Mouse (Mus musculus) bone marrow, adult 2 months (tissue): ENCODE measurements around the gene Cdc45. TPM values are rescaled to one million over a fixed set of nuclear protein-coding genes. Genes with fewer than 3 reads are reported as not detected.
A peak's percentile ranks its signal among the peaks of the same experiment; 100 is the strongest.

Experiments used
- H3K27ac ChIP-seq: fragments of 200-500 bp; 2 replicates; pipeline ENCODE4 v1.5.1; 2012; ENCODE audit warnings: low read depth, mild to moderate bottlenecking, control low read depth, inconsistent platforms, low read length; ENCODE audit not compliant: control insufficient read depth, poor library complexity, insufficient read depth
- H3K4me1 ChIP-seq: fragments of 200-500 bp; 2 replicates; pipeline ENCODE4 v1.6.1; 2011; ENCODE audit warnings: low read length; ENCODE audit not compliant: control insufficient read depth, insufficient read depth
- H3K4me3 ChIP-seq: fragments of 200-500 bp; replicated peaks from 2 replicates; pipeline ENCODE3; 2011; ENCODE audit warnings: mild to moderate bottlenecking, low read depth, low read length, control low read depth; ENCODE audit not compliant: control insufficient read depth
- CTCF ChIP-seq: fragments of 200-500 bp; IDR thresholded peaks from 2 replicates; pipeline ENCODE4 v1.5.1; 2011; ENCODE audit warnings: low read length, control low read depth; ENCODE audit not compliant: control insufficient read depth, insufficient read depth
- POLR2A ChIP-seq: fragments of 200-500 bp; IDR thresholded peaks from 2 replicates; pipeline ENCODE4 v1.6.1; 2011; ENCODE audit warnings: low read depth, mild to moderate bottlenecking, control low read depth, low read length, borderline replicate concordance; ENCODE audit not compliant: control insufficient read depth
- WGBS: fragments of 180-500 bp; shearing (Covaris S2); methylation state at CpG from one replicate; pipeline ENCODE4 v1.1.7; 2018; 5-methylcytosine and 5-hydroxymethylcytosine counted together
- polyA plus RNA-seq: library from polyadenylated mRNA; stranded (reverse); fragments of >200 nt; gene quantifications from 2 replicates; pipeline ENCODE4 v1.2.4, GENCODE M21; 2011; ENCODE audit warnings: low replicate concordance; ENCODE audit not compliant: missing spikeins, insufficient read depth, insufficient read length

The Cdc45 gene
- polyA plus RNA-seq, 1 experiment: 34.5 TPM

DNA sequence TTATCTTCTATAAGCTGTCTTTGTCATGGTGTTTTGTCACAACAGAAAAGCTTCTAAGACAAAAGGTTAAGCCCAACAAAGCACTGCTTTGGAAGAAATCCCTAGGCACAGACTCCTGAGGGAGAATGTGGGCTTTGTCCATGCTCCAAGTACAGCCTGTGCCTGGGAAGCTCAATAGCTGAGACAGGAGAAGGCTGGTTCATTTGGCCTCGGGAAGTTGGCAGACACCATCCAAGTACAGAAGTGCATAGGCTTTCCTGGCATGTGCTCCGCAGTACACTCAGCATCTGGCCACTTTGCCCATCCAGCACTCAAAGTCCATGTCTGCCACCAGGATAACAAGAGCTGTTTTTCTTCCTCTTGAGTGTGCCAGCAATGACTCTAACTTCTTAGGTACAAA, 6.0 kb downstream of the Cdc45 start:
- WGBS: 94% methylated on average over 2 of the region's 2 CpGs
- TF ChIP-seq POLR2A (no peak), CTCF (no peak)
- Histone ChIP-seq H3K4me3 (no peak overlapping the region), H3K4me1 (no peaks in the 10 kb centered on the region; the same call in none of the 2 replicates), H3K27ac (no peak overlapping the region)

GRCm38 (mm10) chr16:18798841-18799240, 12.9 kb downstream of the Cdc45 start:
- no peak overlapping the region for H3K4me3 ChIP-seq
- no peak for TF ChIP-seq POLR2A
- TF ChIP-seq CTCF: 0 out of 2 replicates have a peak, but pooled peaks have one; percentile 12
- 91% methylated on average over 2 of the region's 2 CpGs for WGBS
- no peak overlapping the region for H3K27ac ChIP-seq
- H3K4me1 ChIP-seq: no peaks in the 10 kb centered on the region

DNA sequence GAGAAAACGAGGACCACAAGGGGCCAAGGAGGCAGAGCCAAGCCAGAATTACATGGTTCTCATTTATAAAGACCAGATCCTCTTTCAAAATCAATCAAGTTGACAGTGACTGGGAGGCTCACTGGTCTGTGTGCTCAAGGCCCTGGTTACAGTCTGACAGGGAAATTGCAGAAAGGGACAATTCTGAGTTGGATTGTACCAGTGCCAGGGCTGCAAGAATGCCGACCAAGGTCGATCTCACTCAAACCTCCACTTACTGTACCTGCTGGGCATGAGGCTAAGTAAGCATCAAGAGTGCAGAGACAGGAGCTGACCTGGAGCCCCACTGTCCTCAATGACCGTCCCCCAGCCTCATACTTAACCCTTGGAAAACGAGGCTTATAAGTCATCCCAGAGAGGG, 13.6 kb downstream of the Cdc45 start:
- TF ChIP-seq CTCF: no peak
- no peak for TF ChIP-seq POLR2A
- no peaks in the 10 kb centered on the region for H3K4me1 ChIP-seq
- no peak overlapping the region for H3K4me3 ChIP-seq
- 91% methylated on average over 5 of the region's 5 CpGs for WGBS
- no peak overlapping the region for H3K27ac ChIP-seq

DNA sequence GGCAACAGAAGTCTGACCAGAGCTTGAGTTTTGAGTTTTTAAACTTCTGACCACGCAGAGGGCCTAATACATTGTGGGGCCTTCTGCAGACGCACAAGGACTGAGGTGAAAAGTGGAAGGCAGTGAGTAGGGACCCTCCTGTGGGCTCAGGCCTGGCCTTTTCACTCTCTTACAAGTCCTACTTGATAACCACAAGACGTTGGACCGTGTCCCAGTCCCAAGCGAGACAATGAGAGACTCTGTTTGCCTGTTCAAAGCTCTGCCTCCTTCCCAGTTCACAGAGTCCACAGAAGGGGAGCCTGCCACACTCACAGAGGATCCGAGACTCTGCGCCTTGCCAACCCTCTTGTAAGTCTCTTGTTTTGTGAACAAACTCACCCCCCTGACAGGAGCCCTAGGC, 15.1 kb downstream of the Cdc45 start:
- H3K4me1 ChIP-seq: no peaks in the 10 kb centered on the region
- no peak overlapping the region for H3K27ac ChIP-seq
- TF ChIP-seq POLR2A: no peak
- no peak for TF ChIP-seq CTCF
- WGBS: 87% methylated on average over 7 of the region's 7 CpGs
- no peak overlapping the region for H3K4me3 ChIP-seq

DNA sequence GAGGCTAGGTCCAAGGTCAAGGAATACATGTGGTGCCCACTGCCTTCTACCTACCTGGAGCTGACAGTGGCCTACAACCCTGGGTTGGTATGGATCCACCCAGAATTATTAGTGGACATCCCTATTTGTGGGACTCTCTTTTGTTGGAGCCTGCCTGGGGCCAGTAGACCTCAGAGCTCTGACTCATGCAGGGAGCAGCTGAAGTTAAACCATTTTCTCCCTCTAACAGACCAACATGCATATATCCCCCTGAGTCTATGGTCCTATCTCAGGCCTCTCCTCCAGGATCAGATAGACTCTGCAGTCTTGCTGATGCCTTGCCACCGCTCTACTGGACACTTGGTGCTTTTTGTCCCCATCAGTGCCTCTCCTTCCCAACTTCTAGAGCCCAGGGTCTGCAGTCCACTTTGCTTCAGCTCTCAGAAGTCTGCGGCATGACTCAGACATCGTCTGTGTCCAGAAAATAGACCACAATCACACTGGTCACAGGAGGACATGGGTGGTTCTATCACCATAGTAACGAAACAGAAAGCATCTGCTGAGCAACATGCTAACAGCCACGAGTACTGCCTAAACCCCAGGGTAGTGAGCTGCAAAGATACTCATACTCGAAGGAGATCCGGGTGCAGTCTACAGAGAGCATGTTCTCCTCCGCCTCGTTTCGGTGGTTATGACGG, 16.4 kb downstream of the Cdc45 start:
- no peak overlapping the region for H3K27ac ChIP-seq
- 94% methylated on average over 11 of the region's 11 CpGs for WGBS
- TF ChIP-seq CTCF (no peak), POLR2A (no peak)
- H3K4me3 ChIP-seq: no peak overlapping the region
- no peaks in the 10 kb centered on the region for H3K4me1 ChIP-seq

GRCm38 (mm10) chr16:18788627-18789406, 23.0 kb downstream of the Cdc45 start:
- 56% methylated on average over 10 of the region's 10 CpGs for WGBS
- Histone ChIP-seq H3K4me1 (no peaks in the 10 kb centered on the region; the same call in 1 of the 2 replicates), H3K4me3 (no peak overlapping the region), H3K27ac (no peak overlapping the region)
- TF ChIP-seq POLR2A (no peak), CTCF (no peak)

- Histone ChIP-seq H3K4me3 (no peak overlapping the region), H3K27ac (no peak overlapping the region), H3K4me1 (no peaks in the 10 kb centered on the region; the same call in 1 of the 2 replicates)
- TF ChIP-seq CTCF (no peak), POLR2A (no peak)
- 90% methylated on average over 10 of the region's 10 CpGs for WGBS
Measured at GRCm38 (mm10) chr16:18786652-18787051, 25.1 kb downstream of the Cdc45 start.

GRCm38 (mm10) chr16:18785485-18785884, 26.3 kb downstream of the Cdc45 start:
- Histone ChIP-seq H3K27ac (no peak overlapping the region), H3K4me1 (no peaks in the 10 kb centered on the region; the same call in 1 of the 2 replicates), H3K4me3 (no peak overlapping the region)
- WGBS: 76% methylated on average over 1 of the region's 1 CpGs
- TF ChIP-seq CTCF: no peak
- TF ChIP-seq POLR2A: no peak
